Mouse (Mus musculus) hindlimb bud, embryonic 11.5 days (tissue): ENCODE data around the gene Dnah2.

Experiments used
- DNase-seq: peaks from one replicate; pipeline ENCODE4 v3.0.0-alpha.2; 2012; ENCODE audit warnings: low read depth, low spot score; ENCODE audit errors: extremely low spot score

The Dnah2 gene

DNA sequence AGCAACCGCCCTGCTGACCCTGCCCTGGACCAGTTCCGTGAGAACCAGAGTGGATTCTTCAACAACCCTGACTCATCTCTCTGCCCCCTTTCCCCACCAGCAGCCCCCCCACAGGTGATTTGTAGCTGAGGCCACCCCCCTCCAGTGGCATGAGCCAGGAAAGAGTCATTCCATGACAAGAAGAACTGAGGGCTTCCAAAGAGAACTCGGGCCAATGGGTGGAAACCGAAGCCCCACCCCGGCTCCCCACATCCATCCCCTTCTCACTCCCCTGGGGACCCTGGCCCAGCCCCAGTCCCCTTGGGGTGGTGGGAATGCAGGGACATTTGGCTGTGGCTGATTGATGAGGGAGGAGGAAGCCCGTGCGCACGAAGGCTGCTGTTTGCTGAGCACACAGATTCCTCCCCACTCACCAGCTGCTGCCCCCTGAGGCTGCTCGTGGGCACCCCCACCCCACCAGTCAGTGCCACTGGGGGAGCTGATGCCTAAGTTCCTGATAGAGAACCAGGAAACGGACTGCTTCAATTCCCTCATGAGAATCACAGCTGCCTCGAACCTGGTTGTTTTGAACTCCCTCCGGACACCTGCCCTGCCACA lies at the start of gene Dnah2:
Gene Dnah2, minus strand, starts transcription at position 51 of the 597 bp plus-strand sequence.
- no peak for DNase-seq

- DNase-seq: no peak
Observed at GRCm38 (mm10) chr11:69594853-69595252, 45.9 kb upstream of the Dnah2 start.

- DNase-seq: no peak
Observed at GRCm38 (mm10) chr11:69592799-69593198, 43.9 kb upstream of the Dnah2 start.

DNA sequence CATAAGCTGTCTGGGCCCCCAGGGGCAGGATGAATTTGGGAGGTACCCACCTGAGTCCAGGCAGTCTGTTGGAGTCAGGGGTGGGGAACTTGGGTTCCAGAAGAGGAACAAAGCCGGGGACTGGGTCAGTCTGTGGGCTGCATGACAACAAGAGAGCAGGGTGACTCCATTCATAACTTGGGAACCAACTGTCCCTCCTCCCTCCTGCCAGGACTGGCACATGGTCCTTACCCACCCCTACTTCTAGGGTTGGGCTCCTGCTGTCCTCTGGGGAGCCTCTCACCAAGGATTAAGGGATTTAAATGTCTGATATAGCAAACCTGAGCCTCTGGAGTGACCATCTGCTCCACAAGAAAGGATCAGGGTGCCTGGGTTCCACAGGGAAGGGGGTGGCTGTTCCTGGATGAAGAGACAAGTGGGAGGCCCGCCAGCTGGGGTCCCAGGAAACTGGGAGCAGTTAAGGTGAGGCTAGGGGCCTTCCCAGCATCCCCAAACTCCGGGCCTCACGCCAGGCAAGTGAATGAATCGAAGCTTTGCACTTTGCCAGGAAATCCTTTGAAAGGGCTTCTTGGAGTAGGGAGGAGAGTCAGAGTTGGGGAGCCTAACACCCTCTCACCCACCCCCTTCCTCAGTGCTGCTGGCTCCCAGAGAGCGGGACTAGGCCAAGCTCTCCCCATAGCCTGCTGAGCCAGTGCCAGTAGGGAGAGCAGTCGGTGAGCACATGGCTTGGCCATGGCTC lies 43.2 kb upstream of the Dnah2 start:
- no peak for DNase-seq

DNA sequence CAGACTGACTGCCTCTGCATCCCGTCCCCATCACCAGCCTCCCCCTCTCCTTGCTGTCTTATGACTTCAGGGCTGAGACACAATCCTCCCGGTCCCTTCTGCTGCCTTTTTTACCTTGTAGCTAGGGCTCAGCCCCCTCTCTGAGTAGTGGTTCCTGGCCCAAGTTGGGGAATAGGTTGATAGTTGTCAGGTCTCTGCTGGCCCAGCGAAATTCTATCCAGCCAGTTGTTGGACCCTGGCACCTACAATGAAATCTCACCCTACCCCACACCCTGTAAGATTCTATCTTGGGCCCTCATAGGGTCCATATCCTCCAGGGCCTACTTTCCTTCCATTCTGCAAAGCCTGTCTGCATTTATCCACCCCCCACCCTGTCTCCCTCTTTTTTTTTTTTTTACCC lies 42.5 kb upstream of the Dnah2 start:
- DNase-seq: no peak

GRCm38 (mm10) chr11:69590622-69591021 lies 41.7 kb upstream of the Dnah2 start:
- no peak for DNase-seq

DNA sequence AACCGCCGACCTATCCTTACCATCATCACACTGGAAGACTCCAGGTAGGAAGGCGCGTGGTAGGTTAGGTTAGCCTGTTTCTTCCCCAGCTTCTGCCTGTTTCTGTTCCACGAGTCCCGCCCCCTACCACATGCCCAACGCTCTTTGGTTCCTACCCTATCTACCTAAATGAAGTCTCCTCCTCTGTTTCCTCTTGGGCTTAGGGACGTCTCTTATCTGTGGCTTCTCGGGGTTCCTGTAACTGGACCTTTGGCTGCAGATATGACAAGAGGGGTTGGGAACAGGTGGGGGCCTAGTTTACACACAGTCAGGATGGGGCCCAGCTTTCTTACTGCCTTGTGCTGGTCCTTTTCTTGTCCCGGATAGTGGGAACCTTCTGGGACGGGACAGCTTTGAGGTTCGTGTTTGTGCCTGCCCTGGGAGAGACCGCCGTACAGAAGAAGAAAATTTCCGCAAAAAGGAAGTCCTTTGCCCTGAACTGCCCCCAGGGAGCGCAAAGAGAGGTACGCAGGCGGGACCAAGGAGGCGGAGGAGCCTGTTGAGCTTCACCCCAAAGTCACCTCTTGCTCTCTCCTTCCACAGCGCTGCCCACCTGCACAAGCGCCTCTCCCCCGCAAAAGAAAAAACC lies 40.4 kb upstream of the Dnah2 start:
- DNase-seq: no peak

DNA sequence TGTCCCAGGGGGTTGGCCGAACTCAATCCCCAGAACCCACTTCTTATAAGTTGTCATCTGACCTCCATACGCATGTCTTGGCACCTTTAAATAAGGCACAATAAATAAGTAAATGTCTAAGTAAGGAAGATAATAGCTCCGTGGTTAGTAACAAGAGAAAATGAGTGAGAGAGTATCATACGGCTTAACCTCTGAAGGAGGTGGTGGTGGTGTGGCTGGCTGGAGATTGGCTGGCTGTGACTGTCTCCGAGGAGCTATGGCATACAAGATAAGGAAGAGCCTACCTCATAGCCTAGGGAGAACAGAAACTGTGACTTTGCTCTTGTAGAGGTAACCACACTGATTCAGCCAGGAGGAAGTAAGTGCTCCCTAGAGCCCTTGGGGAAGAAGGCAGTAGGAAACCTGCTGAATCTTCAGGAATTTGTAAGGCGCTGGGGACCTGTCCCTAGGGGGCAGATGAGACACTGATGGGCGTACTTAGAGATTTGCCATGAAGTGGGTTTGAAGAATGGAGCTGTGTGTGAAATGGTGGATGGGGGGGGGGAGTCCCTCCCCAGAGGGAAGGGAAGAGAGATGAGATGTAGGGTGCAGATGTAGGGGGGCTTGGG lies 36.9 kb upstream of the Dnah2 start:
- no peak for DNase-seq

DNA sequence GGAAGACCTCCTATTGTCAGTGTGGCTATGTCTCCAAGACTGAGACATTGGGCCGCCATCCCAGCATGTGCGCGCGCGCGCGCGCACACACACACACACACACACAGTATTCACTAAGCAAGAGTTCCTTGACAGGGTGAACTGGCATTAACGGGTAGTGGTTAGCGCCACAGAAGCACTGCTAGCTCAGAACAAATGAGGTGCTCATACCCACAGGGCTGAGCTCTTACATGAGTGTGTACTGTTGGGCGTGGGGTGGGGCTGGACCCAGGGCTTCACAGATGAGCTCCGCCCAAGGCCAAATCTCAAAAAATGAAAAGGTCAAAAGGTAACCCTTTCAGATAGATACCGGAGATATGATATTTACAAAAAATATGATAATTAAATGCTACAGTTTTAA lies 36.0 kb upstream of the Dnah2 start:
- no peak for DNase-seq

DNA sequence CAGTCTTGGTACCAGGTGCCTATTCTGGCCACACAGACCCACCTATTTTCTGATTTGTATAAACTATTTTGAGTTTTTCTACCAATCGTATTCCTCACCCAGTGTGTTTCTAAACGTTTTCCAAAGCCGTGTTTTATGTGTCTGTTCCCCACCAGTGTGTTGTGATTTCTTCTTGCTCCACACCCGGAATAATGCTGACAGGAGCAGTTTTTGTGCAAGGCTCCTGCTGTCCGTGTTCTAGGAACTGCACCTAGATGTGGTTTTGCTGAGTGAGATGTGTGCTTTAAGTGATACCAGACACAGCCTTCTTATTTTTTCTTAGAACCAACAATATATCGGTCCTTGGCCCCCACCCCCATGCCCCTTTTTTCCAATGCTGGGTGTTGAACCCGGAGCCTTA lies 35.1 kb upstream of the Dnah2 start:
- no peak for DNase-seq

GRCm38 (mm10) chr11:69582230-69582805 lies 33.4 kb upstream of the Dnah2 start:
- DNase-seq: no peak

DNA sequence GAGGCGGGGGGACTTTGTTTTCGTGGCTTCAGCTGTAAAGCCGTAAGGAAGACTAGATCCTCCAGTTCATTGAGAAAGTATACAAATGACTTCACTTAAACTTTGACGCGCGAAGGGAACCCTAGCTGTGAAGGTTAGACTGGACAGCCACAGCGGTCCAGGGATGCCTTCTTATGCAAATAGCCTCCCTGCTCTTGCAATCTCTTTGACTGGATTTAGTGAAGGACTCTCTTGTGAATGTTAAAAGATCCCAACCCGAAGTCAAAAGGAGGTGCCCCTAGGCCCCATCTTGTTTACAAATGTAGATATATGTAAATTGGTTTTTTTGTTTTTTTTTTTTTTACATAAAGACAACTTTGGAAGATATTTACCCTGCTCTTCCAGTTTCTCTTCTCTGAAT lies 32.9 kb upstream of the Dnah2 start:
- DNase-seq: no peak

- peak; percentile 89 for DNase-seq
Observed at GRCm38 (mm10) chr11:69581147-69581688, 32.3 kb upstream of the Dnah2 start.

DNA sequence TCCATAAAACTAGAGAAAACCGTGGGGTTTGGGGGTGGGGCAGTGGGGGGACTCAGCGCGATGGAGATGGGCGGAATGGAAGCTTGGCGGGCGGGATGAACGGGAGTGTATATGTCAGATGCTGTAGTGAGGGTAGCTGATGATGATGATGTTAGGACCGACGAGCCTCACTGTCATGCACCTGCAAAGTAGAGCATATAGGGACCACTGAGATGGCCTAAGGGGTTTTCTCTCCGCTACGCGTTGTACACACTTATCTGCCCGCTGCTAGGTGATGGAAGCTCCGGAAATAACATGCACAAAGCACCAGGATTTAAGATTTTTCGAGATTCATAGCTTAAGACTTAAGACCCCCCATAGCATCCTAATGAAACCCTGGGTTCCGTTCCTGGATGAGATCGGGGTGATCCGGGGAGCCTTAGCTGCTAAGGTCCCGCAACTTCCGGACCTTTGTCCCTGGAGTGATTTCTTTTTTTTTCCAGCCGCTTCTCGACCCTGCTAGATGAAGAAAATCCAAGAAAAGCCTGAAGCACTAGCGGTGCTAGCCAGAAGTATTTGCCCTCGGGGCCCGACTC lies 31.7 kb upstream of the Dnah2 start:
- no peak for DNase-seq

GRCm38 (mm10) chr11:69580091-69580514 lies 31.2 kb upstream of the Dnah2 start, which contains the start of the genes Wrap53 and Trp53:
TSS of gene Wrap53 (minus strand) at chr11:69580255.
TSS of gene Trp53 (plus strand) at chr11:69580359.
- peak; percentile 90 for DNase-seq

- DNase-seq: peak; percentile 99
Observed at GRCm38 (mm10) chr11:69579128-69580017, 30.5 kb upstream of the Dnah2 start.

DNA sequence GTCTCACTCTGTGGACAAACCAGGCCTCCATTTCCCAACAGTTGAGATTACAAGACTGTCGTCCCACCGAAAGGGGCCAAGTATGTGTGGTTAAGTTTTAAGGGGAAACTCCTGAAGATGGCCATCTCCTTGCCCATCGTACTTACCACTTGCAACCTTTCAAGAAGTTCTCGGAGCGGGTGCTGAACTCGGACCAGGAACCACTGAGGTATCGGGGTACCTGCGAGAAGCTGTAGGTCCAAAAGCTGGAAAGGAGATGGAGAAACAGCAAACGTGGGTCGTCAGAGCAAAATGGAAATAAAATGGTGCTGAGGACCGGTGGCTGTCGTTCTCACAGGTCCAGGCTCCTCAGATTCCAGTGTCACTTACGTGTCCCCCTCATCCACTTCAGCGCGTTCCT lies 29.4 kb upstream of the Dnah2 start:
- no peak for DNase-seq

- DNase-seq: no peak
Observed at GRCm38 (mm10) chr11:69576307-69576706, 27.4 kb upstream of the Dnah2 start.

DNA sequence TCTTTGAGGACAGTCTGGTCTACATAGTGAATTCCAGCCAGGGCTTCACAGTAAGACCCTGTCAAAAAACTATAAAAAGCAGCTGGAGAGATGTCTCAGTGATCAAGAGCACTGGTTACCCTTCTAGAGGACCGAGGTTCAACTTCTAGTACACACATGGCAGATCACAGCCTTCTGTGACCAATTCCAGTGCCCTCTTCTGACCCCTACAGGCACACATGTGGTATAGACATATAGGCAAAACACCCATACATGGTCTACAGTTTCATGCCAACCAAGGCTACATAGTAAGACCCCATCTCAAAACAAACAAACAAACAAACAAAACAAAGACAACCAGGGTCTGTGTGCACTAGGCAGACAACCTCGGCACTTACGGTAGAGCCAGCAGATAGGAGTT lies 26.3 kb upstream of the Dnah2 start:
- no peak for DNase-seq

- no peak for DNase-seq
Observed at GRCm38 (mm10) chr11:69565131-69565530, 16.2 kb upstream of the Dnah2 start.
